Mouse (Mus musculus) effector memory CD4-positive, alpha-beta T cell, adult 5 months (primary cell): ENCODE data around the gene Gm17455. TPM values are rescaled to one million over a fixed set of nuclear protein-coding genes. Genes with fewer than 3 reads are reported as not detected.

Experiments used
- polyA plus RNA-seq: library from polyadenylated mRNA; unstranded; fragments of 100-300 nt; shearing (Covaris generic); gene quantifications from one replicate; pipeline ENCODE4 v1.2.1, GENCODE M21; 2017

The Gm17455 gene
- polyA plus RNA-seq: 0.77 TPM

DNA sequence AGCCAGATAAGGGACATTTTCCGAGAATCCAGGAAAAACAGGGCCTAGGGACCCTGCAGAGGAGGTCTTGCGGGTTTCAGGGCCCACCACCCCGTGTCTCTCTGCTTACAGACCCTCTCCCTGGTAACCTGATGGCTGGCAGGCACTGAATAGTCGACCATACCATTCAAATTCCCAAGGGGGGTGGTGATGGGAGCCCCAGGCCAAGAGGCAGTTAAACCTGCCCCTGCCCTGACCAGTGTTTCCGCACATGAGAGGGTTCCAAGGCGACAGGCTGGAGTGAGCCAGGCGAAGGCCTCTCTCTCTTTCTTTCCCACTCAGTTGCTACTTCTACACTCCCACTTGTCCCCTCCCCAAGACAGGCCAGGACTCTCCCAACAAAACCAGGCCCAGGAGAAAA, at the start of gene Gm17455:
Gene Gm17455 (plus strand): TSS at position 278 of the 400 bp plus-strand sequence.

Other genes starting within 250 kb of the Gm17455 start
- gene Chst3, start 180.5 kb upstream of the Gm17455 start, polyA plus RNA-seq: not detected
- 311 TPM for gene Psap, start 122.1 kb upstream of the Gm17455 start, polyA plus RNA-seq
- gene Vsir, start 52.9 kb upstream of the Gm17455 start, polyA plus RNA-seq: 198 TPM